Mouse (Mus musculus) midbrain, postnatal 0 days (tissue): ENCODE measurements around the gene Slc2a3. TPM values are rescaled to one million over a fixed set of nuclear protein-coding genes. Genes with fewer than 3 reads are reported as not detected.

Experiments
- ATAC-seq: fragments of 200-750 bp; cut with Nextera tagmentation; 2 replicates; pipeline ENCODE4 v1.8.0; 2017; ENCODE audit warnings: moderate number of reproducible peaks, mild to moderate bottlenecking, moderate TSS enrichment, moderate library complexity; ENCODE audit not compliant: low FRiP score
- DNase-seq: peaks from one replicate; pipeline ENCODE4 v3.0.0-alpha.2; 2015; ENCODE audit warnings: low spot score
- H3K27ac ChIP-seq: fragments of 300-500 bp; sonication (generic); 2 replicates; pipeline ENCODE4 v1.5.1; 2014; ENCODE audit warnings: low read depth, mild to moderate bottlenecking, low read length, mixed read lengths
- H3K27me3 ChIP-seq: fragments of 300-500 bp; sonication (generic); 2 replicates; pipeline ENCODE4 v1.6.1; 2014; ENCODE audit warnings: low read length, control low read depth, mixed read lengths; ENCODE audit not compliant: insufficient read depth
- H3K36me3 ChIP-seq: fragments of 300-500 bp; sonication (generic); 2 replicates; pipeline ENCODE4 v1.6.1; 2014; ENCODE audit warnings: low read length, control low read depth, mixed read lengths; ENCODE audit not compliant: insufficient read depth
- H3K4me1 ChIP-seq: fragments of 300-500 bp; sonication (generic); 2 replicates; pipeline ENCODE4 v1.6.1; 2014; ENCODE audit warnings: mild to moderate bottlenecking, control low read depth, antibody characterized with exemption, low read length, mixed read lengths; ENCODE audit not compliant: insufficient read depth
- H3K4me2 ChIP-seq: fragments of 300-500 bp; sonication (generic); 2 replicates; pipeline ENCODE4 v1.6.1; 2014; ENCODE audit warnings: low read depth, mild to moderate bottlenecking, low read length, mixed read lengths; ENCODE audit not compliant: poor library complexity, severe bottlenecking
- H3K4me3 ChIP-seq: fragments of 300-500 bp; sonication (generic); 2 replicates; pipeline ENCODE4 v1.5.1; 2014; ENCODE audit warnings: low read depth, mild to moderate bottlenecking, low read length, moderate library complexity
- H3K9ac ChIP-seq: fragments of 300-500 bp; sonication (generic); replicated peaks from 2 replicates; pipeline ENCODE4 v1.6.1; 2014; ENCODE audit warnings: mild to moderate bottlenecking, low read length, moderate library complexity, mixed read lengths; ENCODE audit not compliant: poor library complexity, severe bottlenecking
- H3K9me3 ChIP-seq: fragments of 300-500 bp; sonication (generic); 2 replicates; pipeline ENCODE4 v1.6.1; 2016; ENCODE audit warnings: low read length, control low read depth
- CTCF ChIP-seq: IDR thresholded peaks from 2 replicates; pipeline ENCODE4 v1.5.1; 2016; ENCODE audit warnings: antibody characterized with exemption, mild to moderate bottlenecking
- WGBS: fragments of 180-500 bp; shearing (Covaris S2); extraction: QIAGEN DNeasy Blood & Tissue Kit; methylation state at CpG from one replicate; pipeline ENCODE4 v1.1.7; 2014; 5-methylcytosine and 5-hydroxymethylcytosine counted together
- polyA plus RNA-seq: library from polyadenylated mRNA; unstranded; fragments of >200 nt; fragmentation: Nextera tagmentation; extraction: Ambion mirVana; gene quantifications from 2 replicates; pipeline ENCODE4 v1.2.1, GENCODE M21; 2015
- total RNA-seq: library from RNA; depleted of rRNA; stranded (reverse); fragments of >200 nt; gene quantifications from 2 replicates; pipeline ENCODE4 v1.2.3, GENCODE M21; 2014

Gene Slc2a3
- total and polyA plus RNA-seq, 2 experiments from 2014 or later = 48.4 to 129 TPM

DNA sequence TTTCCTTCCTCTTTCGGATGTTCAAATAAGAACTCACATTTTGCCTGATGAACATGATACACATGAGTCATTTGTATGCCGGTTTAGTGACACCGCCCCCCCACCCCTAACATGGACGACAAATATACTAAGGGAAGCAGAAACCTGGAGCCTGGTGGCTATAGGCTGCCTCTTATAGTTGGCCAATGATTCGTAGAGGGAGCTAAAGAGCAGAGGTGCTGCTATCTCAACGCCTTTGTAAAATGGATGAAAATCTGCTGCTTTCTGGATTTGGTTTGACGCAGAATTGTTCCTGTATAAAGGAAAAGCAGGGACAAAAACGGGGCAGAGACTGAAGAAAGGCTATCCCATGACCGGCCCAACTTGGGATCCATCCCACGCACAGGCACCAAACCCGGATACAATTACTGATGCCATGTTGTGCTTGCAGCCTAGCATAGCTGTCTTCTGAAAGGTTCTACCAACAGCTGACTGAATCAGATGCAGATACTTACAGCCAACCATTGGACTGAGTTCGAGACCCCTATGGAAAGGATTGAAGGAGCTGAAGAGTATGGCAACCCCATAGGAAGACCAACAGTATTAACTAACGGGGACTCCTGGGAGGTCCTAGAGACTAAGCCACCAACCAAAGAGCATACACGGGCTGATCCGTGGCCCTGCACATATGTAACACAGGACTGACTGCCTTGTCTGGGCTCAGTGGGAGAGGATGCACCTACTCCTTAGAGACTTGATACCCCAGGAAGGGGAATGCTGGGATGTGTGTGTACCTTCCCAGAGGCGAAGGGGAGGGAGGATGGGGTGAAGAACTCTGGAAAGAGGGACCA, 10.5 kb upstream of the Slc2a3 start:
- Histone ChIP-seq H3K27ac (peak overlapping the region; percentile 96), H3K9ac (peak overlapping the region; percentile 5; the same call in 1 of the 2 replicates), H3K4me1 (no peaks in the 10 kb centered on the region), H3K27me3 (no peaks in the 10 kb centered on the region), H3K4me2 (peak overlapping the region; percentile 57), H3K4me3 (peak overlapping the region; percentile 65), H3K9me3 (no peaks in the 10 kb centered on the region), H3K36me3 (no peaks in the 10 kb centered on the region)
- DNase-seq = peak; percentile 76
- WGBS = 24% methylated on average over 16 of the region's 16 CpGs
- peak; percentile 59 for TF ChIP-seq CTCF
- 0 out of 2 replicates have a peak, but pooled peaks have one; percentile 13 for ATAC-seq

DNA sequence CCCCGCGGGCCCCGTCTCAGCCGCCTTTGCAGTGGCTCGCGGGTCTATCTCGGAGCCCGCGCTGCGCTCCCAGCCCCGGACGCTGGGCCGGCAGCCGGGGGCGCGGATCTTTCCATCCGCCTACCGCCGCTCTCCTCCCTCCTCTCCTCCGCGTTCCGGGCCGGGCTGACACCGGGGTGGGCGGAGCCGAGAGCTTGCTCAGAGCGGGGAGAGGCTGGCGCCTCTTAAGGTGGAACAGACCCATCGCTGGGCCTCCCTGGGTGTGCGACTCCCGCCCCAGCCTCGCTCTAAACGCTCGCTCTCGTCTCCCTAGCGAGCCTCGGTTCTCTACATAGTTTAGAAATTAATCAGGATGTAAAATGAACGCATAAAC, 9.8 kb upstream of the Slc2a3 start:
- no peak; the same call in 1 of the 2 replicates for TF ChIP-seq CTCF
- H3K4me2 ChIP-seq = peak overlapping the region; percentile 57
- WGBS = under 1% methylated on average over 38 of the region's 38 CpGs
- peak overlapping the region; percentile 65 for H3K4me3 ChIP-seq
- H3K9me3 ChIP-seq = no peaks in the 10 kb centered on the region
- no peaks in the 10 kb centered on the region for H3K27me3 ChIP-seq
- H3K4me1 ChIP-seq = no peaks in the 10 kb centered on the region
- ATAC-seq (peak; percentile 91), DNase-seq (peak; percentile 91)
- no peaks in the 10 kb centered on the region for H3K36me3 ChIP-seq
- H3K27ac ChIP-seq = peak overlapping the region; percentile 96
- peak overlapping the region; percentile 59 for H3K9ac ChIP-seq

DNA sequence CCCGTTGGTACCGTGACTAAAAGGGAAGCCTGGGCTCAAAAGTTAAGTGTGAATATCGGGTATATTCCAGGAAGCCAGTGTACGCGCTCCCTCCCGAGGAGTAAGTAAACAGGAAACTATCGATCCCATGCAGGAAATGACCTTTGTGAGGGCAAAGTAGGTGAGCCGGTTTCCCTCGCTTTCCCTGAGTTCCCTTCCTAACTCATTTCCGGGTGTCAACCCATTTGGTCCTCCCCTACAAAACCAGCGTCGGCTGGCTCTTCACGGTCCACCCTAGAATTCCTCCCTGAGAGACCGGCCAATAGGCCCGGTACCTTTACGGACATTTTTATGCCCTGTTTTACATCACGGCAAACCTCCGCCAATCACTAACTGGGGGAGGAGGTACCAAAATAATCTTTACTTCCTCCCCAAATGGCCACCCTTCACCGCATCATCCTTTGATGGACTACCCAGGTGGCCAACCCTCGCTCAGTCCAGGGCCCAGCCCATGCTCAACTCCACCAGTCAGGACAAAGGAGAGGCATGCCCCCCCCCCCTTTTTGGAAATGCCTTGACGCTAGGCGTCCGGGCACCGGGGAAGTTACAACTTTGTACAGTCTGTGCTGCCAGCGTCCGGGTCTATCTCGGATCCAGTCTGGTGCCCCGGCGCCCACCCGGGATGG, 9.3 kb upstream of the Slc2a3 start:
- peak; percentile 2; the same call in 1 of the 2 replicates for TF ChIP-seq CTCF
- peak overlapping the region; percentile 65 for H3K4me3 ChIP-seq
- H3K27ac ChIP-seq = peak overlapping the region; percentile 96
- peak overlapping the region; percentile 60 for H3K4me2 ChIP-seq
- H3K9me3 ChIP-seq = no peaks in the 10 kb centered on the region
- H3K4me1 ChIP-seq = no peaks in the 10 kb centered on the region
- DNase-seq (peak; percentile 99), ATAC-seq (peak; percentile 99)
- H3K27me3 ChIP-seq = no peaks in the 10 kb centered on the region
- WGBS = under 1% methylated on average over 30 of the region's 30 CpGs
- H3K36me3 ChIP-seq = no peaks in the 10 kb centered on the region
- H3K9ac ChIP-seq = peak overlapping the region; percentile 60

DNA sequence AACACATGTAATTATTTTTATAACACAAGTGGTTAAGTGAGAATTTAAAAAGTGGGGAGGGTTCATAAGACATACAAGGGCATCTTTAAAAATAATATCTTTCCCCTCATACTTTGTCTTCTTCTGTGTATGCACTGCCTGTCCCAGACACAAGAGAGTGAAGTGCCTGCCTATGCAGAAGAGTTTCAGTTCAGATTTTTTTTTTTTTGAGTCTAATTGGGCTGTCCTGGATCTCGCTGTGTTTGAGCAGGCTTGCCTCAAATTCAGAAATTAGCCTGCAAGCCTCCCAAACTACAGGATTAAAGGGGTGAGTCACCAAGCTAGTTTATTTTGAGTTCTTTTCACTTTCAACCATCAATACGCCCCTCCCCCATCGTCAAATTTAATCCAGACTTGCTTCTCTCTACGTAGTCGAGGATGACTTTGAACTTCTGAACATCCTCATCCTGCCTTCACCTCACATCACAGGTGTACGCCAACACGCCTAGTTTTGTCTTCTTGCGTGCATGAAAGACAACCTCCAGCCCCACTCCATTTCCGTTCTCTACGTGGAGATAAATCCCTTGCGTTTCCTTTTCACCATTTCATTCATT, 8.7 kb upstream of the Slc2a3 start:
- 2% methylated on average over 11 of the region's 11 CpGs for WGBS
- Histone ChIP-seq H3K36me3 (no peaks in the 10 kb centered on the region), H3K9ac (peak overlapping the region; percentile 60), H3K27me3 (no peaks in the 10 kb centered on the region), H3K4me1 (no peaks in the 10 kb centered on the region), H3K4me2 (peak overlapping the region; percentile 60), H3K9me3 (no peaks in the 10 kb centered on the region), H3K27ac (peak overlapping the region; percentile 96), H3K4me3 (peak overlapping the region; percentile 65)
- peak; percentile 2; the same call in 1 of the 2 replicates for ATAC-seq
- TF ChIP-seq CTCF = no peak
- no peak for DNase-seq

DNA sequence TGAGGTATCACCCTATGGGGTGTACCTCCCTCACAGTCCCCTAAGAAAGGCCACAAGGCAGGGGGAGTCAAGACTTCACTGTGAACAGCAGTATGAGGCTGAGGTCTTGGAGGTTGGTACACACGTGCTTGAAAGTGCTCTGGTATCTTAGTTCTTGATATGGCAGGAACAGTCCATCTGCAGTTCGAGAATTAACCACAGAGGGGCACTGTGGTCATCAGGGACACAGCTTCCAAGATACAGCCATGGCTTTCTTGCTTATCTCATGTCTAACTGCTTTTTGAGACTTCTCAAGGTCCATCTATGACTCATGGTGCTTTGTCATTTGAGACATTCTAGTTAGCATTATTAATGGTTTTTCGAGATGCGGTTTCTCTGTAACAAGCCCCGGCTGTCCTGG, 3.0 kb upstream of the Slc2a3 start:
- no peaks in the 10 kb centered on the region for H3K36me3 ChIP-seq
- 27% methylated on average over 5 of the region's 5 CpGs for WGBS
- no peak overlapping the region for H3K4me3 ChIP-seq

More for the DNA sequence above, 3.0 kb upstream of the Slc2a3 start:
- no peaks in the 10 kb centered on the region for H3K9me3 ChIP-seq
- H3K4me1 ChIP-seq = no peaks in the 10 kb centered on the region
- peak; percentile 75 for DNase-seq
- H3K4me2 ChIP-seq = no peak overlapping the region
- H3K27me3 ChIP-seq = no peaks in the 10 kb centered on the region
- H3K27ac ChIP-seq = no peak overlapping the region
- H3K9ac ChIP-seq = no peak overlapping the region
- TF ChIP-seq CTCF = peak; percentile 80
- no peak for ATAC-seq
